Mouse (Mus musculus) forebrain, embryonic 16.5 days (tissue): ENCODE data around the gene Acbd3. TPM values are rescaled to one million over a fixed set of nuclear protein-coding genes. Genes with fewer than 3 reads are reported as not detected.

Experiments
- ATAC-seq: fragments of 200-750 bp; cut with Nextera tagmentation; 2 replicates; pipeline ENCODE4 v1.8.0; 2017; ENCODE audit warnings: mild to moderate bottlenecking, moderate library complexity
- H3K27ac ChIP-seq: fragments of 300-500 bp; sonication (generic); 2 replicates; pipeline ENCODE4 v1.5.1; 2014; ENCODE audit warnings: low read length, control low read depth
- H3K27me3 ChIP-seq: fragments of 300-500 bp; sonication (generic); replicated peaks from 2 replicates; pipeline ENCODE4 v1.6.1; 2014; ENCODE audit warnings: low read length; ENCODE audit not compliant: control insufficient read depth, insufficient read depth
- H3K36me3 ChIP-seq: fragments of 300-500 bp; sonication (generic); 2 replicates; pipeline ENCODE4 v1.6.1; 2014; ENCODE audit not compliant: control insufficient read depth, insufficient read depth
- H3K4me1 ChIP-seq: fragments of 300-500 bp; sonication (generic); replicated peaks from 2 replicates; pipeline ENCODE4 v1.6.1; 2014; ENCODE audit warnings: low read length; ENCODE audit not compliant: control insufficient read depth, insufficient read depth
- H3K4me2 ChIP-seq: fragments of 300-500 bp; sonication (generic); 2 replicates; pipeline ENCODE4 v1.6.1; 2014; ENCODE audit warnings: mild to moderate bottlenecking, low read length, control low read depth
- H3K4me3 ChIP-seq: fragments of 300-500 bp; sonication (generic); replicated peaks from 2 replicates; pipeline ENCODE4 v1.5.1; 2014; ENCODE audit warnings: mild to moderate bottlenecking, low read length, control low read depth
- H3K9ac ChIP-seq: fragments of 300-500 bp; sonication (generic); replicated peaks from 2 replicates; pipeline ENCODE4 v1.6.1; 2014; ENCODE audit warnings: low read depth, low read length, control low read depth
- H3K9me3 ChIP-seq: fragments of 300-500 bp; sonication (generic); 2 replicates; pipeline ENCODE4 v1.6.1; 2016; ENCODE audit warnings: low read length; ENCODE audit not compliant: control insufficient read depth
- WGBS: fragments of 180-500 bp; shearing (Covaris S2); extraction: QIAGEN DNeasy Blood & Tissue Kit; methylation state at CpG from one replicate; pipeline ENCODE4 v1.1.7; 2014; 5-methylcytosine and 5-hydroxymethylcytosine counted together
- polyA plus RNA-seq: library from polyadenylated mRNA; unstranded; fragments of >200 nt; fragmentation: Nextera tagmentation; extraction: Ambion mirVana; gene quantifications from 2 replicates; pipeline ENCODE4 v1.2.1, GENCODE M21; 2015

Acbd3 gene
- polyA plus RNA-seq, 1 experiment from 2014 or later = 23.5 TPM

DNA sequence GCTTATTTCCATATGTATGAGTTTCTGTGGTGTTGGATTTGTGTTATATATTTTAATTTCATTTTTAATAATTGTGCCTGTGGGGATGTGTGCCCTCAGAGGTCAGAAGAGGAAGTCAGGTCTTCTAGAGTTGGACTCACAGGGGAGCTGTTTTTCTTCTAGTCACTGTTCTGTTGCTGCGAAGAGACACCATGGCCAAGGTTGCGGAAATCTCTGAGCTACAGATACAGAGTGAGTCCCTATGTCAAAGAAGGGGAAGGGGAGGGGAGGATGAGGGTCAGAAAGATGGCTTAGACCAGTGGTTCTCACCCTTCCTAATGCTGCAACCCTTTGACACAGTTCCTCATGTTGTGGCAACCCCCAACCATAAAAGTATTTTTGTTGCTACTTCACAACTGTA is 30.9 kb downstream of the Acbd3 start:
- Histone ChIP-seq H3K9me3 (no peaks in the 10 kb centered on the region), H3K9ac (no peak overlapping the region), H3K27me3 (no peaks in the 10 kb centered on the region), H3K4me1 (no peaks in the 10 kb centered on the region), H3K27ac (no peak overlapping the region), H3K36me3 (peaks cover 14% of the 10 kb centered on the region; the same call in 1 of the 2 replicates), H3K4me2 (no peak overlapping the region), H3K4me3 (no peak overlapping the region)
- no peak for ATAC-seq
- WGBS = 93% methylated on average over 2 of the region's 2 CpGs

DNA sequence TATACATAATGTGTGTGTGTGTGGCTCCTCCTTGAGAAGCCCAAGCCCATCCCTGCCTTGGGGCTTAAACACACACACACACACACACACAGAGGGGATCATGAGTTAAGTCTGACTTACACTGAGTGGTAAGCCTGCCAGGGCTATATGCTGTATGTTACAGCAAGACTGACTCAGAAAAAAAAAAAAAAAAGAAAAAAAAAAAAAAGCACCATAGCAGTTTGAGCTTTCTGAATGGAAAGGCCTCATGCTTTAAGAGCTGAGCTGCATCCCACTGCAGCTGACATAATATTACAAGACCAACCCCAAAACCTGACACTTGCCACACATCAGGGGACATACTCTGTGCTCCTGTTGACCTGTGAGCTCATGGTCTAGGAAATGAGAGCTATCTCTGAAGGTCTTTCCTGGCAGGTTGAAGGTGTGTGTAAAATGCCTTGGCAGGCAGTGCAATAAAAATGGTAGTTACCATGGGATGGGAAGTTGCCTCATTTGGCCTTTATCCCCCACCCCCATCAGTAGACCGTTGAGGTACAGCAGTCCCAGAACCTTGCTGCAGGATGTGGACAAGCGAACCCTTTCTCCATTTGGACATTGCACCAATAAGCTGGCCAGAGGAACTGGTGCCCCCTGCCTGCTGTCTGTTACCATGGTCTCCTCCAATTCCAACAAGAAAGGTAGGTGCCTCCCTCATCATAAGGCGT is 31.6 kb downstream of the Acbd3 start:
- Histone ChIP-seq H3K4me2 (no peak overlapping the region), H3K27ac (no peak overlapping the region), H3K9me3 (no peaks in the 10 kb centered on the region), H3K36me3 (peaks cover 10% of the 10 kb centered on the region; the same call in 1 of the 2 replicates), H3K9ac (no peak overlapping the region), H3K4me3 (no peak overlapping the region), H3K27me3 (no peaks in the 10 kb centered on the region), H3K4me1 (no peaks in the 10 kb centered on the region)
- no peak for ATAC-seq
- WGBS = 85% methylated on average over 3 of the region's 3 CpGs

DNA sequence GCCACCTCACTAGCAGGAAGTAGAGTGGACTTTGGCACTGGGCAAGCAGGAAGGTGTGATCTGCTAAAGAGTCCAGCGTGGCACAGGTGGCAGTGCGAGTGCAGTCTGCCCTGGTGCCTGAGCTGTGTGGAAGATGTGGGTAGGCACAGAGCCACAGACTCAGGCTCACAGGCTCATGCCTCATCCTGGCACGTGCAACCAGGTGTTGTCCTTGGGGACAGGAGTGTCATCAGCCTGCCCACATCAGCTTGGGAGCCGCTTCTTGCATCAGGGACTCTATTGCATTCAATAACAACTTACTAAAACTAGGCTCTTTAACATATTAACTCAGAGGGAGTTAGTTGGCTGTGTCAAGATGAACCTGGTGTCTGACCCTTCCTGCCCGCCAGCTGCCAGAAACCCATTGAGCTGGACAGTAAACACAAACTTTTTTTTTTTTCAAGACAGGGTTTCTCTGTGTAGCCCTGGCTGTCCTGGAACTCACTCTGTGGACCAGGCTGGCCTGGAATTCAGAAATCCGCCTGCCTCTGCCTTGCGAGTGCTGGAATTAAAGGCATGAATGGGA is 32.2 kb downstream of the Acbd3 start:
- 91% methylated on average over 7 of the region's 7 CpGs for WGBS
- H3K27me3 ChIP-seq = no peaks in the 10 kb centered on the region; the same call in 1 of the 2 replicates
- H3K4me2 ChIP-seq = no peak overlapping the region
- ATAC-seq = no peak
- H3K36me3 ChIP-seq = 0 out of 2 replicates have a peak, but pooled peaks cover 4% of the 10 kb centered on the region
- H3K4me3 ChIP-seq = no peak overlapping the region
- no peaks in the 10 kb centered on the region for H3K9me3 ChIP-seq
- H3K27ac ChIP-seq = no peak overlapping the region
- no peaks in the 10 kb centered on the region for H3K4me1 ChIP-seq
- no peak overlapping the region for H3K9ac ChIP-seq

DNA sequence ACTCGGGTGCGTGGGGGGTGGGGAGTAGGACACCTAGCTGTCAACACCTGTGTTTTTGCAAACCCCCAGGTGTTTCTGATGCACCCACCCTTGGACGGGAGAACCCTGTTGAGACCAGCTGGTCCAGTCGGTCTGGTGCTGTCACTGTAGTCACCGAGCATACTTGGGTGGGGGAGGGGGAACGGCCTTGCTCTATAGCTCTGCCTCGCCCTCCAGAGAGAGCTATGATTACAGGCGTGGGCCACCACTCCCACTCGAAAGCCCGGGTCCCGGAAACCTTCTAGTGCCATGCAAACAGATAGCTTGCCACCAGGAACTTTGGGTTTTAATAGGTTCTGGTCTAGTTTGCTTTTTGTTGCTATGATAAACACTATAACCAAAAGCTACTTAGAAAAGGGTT is 36.3 kb downstream of the Acbd3 start:
- Histone ChIP-seq H3K27me3 (no peaks in the 10 kb centered on the region; the same call in 1 of the 2 replicates), H3K4me1 (peaks cover 7% of the 10 kb centered on the region), H3K4me2 (no peak overlapping the region), H3K27ac (no peak overlapping the region), H3K9me3 (no peaks in the 10 kb centered on the region), H3K4me3 (no peak overlapping the region), H3K9ac (no peak overlapping the region), H3K36me3 (no peaks in the 10 kb centered on the region)
- no peak for ATAC-seq
- 89% methylated on average over 11 of the region's 11 CpGs for WGBS

DNA sequence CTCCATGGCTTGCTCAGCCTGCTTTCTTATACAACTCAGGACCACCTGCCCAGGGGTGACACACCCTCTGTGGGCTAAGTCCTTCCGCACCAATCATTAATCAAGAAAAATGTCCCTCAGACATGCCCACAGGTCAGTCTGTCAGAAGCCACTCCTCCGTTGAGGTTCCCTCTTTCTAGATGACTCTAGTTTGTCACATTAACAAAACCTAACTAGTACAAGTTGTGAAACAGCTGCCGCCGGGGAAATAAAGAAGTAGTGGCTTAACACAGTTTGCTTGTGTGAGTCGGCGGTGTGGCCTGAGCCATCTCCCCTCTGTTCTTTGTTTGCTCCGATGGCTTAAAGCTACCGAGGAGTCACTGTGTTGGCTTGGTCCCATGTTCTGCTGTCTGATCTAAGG is 36.8 kb downstream of the Acbd3 start:
- no peaks in the 10 kb centered on the region; the same call in 1 of the 2 replicates for H3K27me3 ChIP-seq
- H3K9me3 ChIP-seq = no peaks in the 10 kb centered on the region
- no peak overlapping the region for H3K9ac ChIP-seq
- WGBS = 85% methylated on average over 8 of the region's 8 CpGs
- H3K4me1 ChIP-seq = peaks cover 7% of the 10 kb centered on the region
- no peak overlapping the region for H3K27ac ChIP-seq
- no peak overlapping the region for H3K4me2 ChIP-seq
- no peaks in the 10 kb centered on the region for H3K36me3 ChIP-seq
- no peak overlapping the region for H3K4me3 ChIP-seq
- ATAC-seq = no peak

DNA sequence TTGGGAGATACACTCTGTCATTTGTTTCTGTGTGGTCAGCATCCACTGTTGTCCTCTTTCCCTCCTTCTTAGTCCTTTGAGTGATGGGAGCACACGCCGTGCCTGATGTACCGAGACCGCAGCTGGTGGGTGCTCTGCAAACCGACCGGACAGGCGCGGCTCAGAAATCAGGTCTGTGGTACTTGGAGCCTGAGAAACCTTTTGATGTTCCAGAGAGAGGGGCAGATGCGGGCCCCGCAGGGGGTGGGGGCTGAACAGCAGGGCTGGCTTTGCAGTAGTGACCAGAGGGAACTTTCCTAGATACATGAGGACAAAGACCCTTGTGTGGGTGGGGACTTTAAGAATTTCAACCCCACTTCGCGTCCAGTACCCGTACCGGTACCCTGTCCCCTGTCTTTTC is 37.5 kb downstream of the Acbd3 start:
- ATAC-seq = 0 out of 2 replicates have a peak, but pooled peaks have one; percentile 6

DNA sequence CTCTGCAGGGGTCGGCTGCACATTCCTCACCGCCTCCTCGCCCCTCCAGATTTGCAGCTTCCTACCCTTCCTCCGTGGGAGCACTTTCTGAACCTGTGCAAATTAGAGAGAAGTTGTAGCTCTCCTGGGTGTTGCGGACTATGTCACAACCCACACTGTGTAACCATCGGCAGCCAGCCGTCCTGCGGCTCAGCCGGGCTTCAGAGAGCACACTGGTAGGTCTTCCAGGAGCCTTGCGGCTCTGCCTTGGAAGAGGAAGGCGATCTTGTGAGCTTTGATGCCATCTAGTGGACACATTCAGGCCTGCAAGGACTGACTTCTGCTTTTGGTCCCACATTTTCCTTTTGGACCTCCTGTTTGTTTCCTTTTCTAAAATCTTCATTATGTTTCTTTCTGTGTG is 38.0 kb downstream of the Acbd3 start:
- Histone ChIP-seq H3K27me3 (no peaks in the 10 kb centered on the region; the same call in 1 of the 2 replicates), H3K9ac (peak overlapping the region; percentile 64), H3K9me3 (no peaks in the 10 kb centered on the region), H3K4me2 (peak overlapping the region; percentile 84), H3K4me1 (peaks cover 18% of the 10 kb centered on the region), H3K27ac (no peak overlapping the region), H3K36me3 (no peaks in the 10 kb centered on the region), H3K4me3 (peak overlapping the region; percentile 43)
- WGBS = under 1% methylated on average over 11 of the region's 11 CpGs
- ATAC-seq = peak; percentile 80

More for the DNA sequence above, 37.5 kb downstream of the Acbd3 start:
- Histone ChIP-seq H3K36me3 (no peaks in the 10 kb centered on the region), H3K4me3 (peak overlapping the region; percentile 43), H3K4me2 (peak overlapping the region; percentile 84), H3K9ac (peak overlapping the region; percentile 64), H3K9me3 (no peaks in the 10 kb centered on the region), H3K4me1 (peaks cover 13% of the 10 kb centered on the region), H3K27ac (no peak overlapping the region), H3K27me3 (no peaks in the 10 kb centered on the region; the same call in 1 of the 2 replicates)
- 12% methylated on average over 14 of the region's 14 CpGs for WGBS

DNA sequence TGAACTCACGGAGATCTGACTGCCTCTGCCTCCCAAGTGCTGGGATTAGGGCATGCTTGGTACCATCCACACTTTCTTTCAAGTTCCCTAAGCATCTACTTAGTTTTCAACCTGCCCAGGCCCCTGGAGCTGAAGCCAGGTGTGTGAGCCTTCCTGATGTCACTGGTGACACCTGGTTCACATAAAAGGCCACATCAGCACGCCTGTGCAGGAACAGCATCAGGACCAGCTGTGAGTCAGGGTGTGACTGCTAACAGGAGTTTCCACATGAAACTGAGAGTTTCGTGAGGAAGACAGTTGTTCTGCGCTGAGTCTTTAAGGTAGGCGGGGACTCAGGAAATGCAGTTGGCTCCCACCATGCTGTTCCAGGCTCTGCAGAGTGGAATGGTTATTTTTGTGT is 39.5 kb downstream of the Acbd3 start:
- ATAC-seq = no peak
- no peak overlapping the region for H3K27ac ChIP-seq
- peaks cover 19% of the 10 kb centered on the region for H3K4me1 ChIP-seq

DNA sequence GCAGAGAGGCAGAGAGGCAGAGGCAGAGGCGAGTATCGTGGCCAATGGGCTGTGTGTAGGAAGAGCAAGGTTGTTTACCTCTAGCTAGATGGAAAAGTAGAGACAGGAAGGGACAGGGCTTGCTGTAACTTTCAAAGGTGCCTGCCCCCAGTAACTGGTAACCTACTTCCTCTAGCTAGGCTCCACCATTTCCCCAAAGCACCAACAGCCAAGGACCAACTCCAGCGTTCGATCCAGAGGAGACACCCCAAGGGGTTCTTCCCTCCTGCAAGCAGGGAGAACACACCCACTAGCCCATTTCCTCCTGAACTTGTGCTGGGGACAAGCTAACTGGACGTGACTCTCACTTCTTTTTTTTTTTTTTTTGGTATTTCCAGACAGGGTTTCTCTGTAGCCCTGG is 40.7 kb downstream of the Acbd3 start:
- Histone ChIP-seq H3K27me3 (no peaks in the 10 kb centered on the region; the same call in 1 of the 2 replicates), H3K4me2 (no peak overlapping the region), H3K36me3 (no peaks in the 10 kb centered on the region), H3K9ac (no peak overlapping the region), H3K4me3 (no peak overlapping the region), H3K4me1 (peaks cover 19% of the 10 kb centered on the region), H3K27ac (no peak overlapping the region), H3K9me3 (no peaks in the 10 kb centered on the region)
- 63% methylated on average over 5 of the region's 5 CpGs for WGBS
- no peak for ATAC-seq

More for the DNA sequence above, 39.5 kb downstream of the Acbd3 start:
- Histone ChIP-seq H3K4me3 (no peak overlapping the region), H3K9ac (no peak overlapping the region), H3K4me2 (no peak overlapping the region), H3K9me3 (no peaks in the 10 kb centered on the region), H3K27me3 (no peaks in the 10 kb centered on the region; the same call in 1 of the 2 replicates), H3K36me3 (no peaks in the 10 kb centered on the region)
- WGBS = 83% methylated on average over 5 of the region's 5 CpGs
